Mouse (Mus musculus) adrenal gland, adult 2 months (tissue): ENCODE data around the gene Ube2q2. TPM values are rescaled to one million over a fixed set of nuclear protein-coding genes. Genes with fewer than 3 reads are reported as not detected.
"Not testable (repeated sequence)": the region's sequence is repeated elsewhere in the genome, so short reads cannot be mapped to it uniquely, and the experiment has no call there.

Experiments used
- DNase-seq: peaks from one replicate; pipeline ENCODE4 v3.0.0; 2021
- long read RNA-seq: library from polyadenylated mRNA; stranded (forward); transcript quantifications from one replicate; pipeline ENCODE4 v2.0.0, GENCODE M21; 2021
- polyA plus RNA-seq: library from polyadenylated mRNA; depleted of rRNA; stranded (reverse); fragments of >200 nt; gene quantifications from 2 replicates; pipeline ENCODE4 v1.2.3, GENCODE M21; 2012; rRNA removed
- total RNA-seq, 2 experiments: library from RNA; stranded (reverse); gene quantifications; 2 replicates each; pipeline ENCODE4 v1.2.3; 2021

The Ube2q2 gene
- 10 to 100 TPM; 52.7 to 62.9 TPM for total RNA-seq
- polyA plus RNA-seq = 28.8 and 35.3 TPM in 2 replicates
- long read RNA-seq, transcript Ube2q2-201 (13 exons, 3,456 nt) = major isoform, 39 of 50 reads
- long read RNA-seq, partial matches to known transcripts = 1 of 50 reads
- long read RNA-seq, other reads (novel, unspliced or antisense) = 7 of 50 reads

- peak; percentile 92 for DNase-seq
Observed at GRCm38 (mm10) chr9:55148854-55149498, at the start of gene Ube2q2. Gene Ube2q2, plus strand, starts transcription at chr9:55148854.

- no peak for DNase-seq
Observed at GRCm38 (mm10) chr9:55101117-55101516, 47.5 kb upstream of the Ube2q2 start.

GRCm38 (mm10) chr9:55102186-55102835 lies 46.3 kb upstream of the Ube2q2 start:
- DNase-seq = no peak

GRCm38 (mm10) chr9:55102931-55103630 lies 45.6 kb upstream of the Ube2q2 start:
- DNase-seq = no peak

- DNase-seq = peak; percentile 87
Observed at GRCm38 (mm10) chr9:55110059-55110834, 38.4 kb upstream of the Ube2q2 start.

- not testable (repeated sequence) for DNase-seq
Observed at GRCm38 (mm10) chr9:55110835-55111217, 37.8 kb upstream of the Ube2q2 start.

GRCm38 (mm10) chr9:55114752-55115151 lies 33.9 kb upstream of the Ube2q2 start:
- peak; percentile 60 for DNase-seq

- peak; percentile 23 for DNase-seq
Observed at GRCm38 (mm10) chr9:55117293-55118055, 31.2 kb upstream of the Ube2q2 start.

- no peak for DNase-seq
Observed at GRCm38 (mm10) chr9:55122586-55122985, 26.1 kb upstream of the Ube2q2 start.

- DNase-seq = no peak
Observed at GRCm38 (mm10) chr9:55125735-55126134, 22.9 kb upstream of the Ube2q2 start.

- no peak for DNase-seq
Observed at GRCm38 (mm10) chr9:55126295-55126694, 22.4 kb upstream of the Ube2q2 start.

- DNase-seq = no peak
Observed at GRCm38 (mm10) chr9:55131851-55132250, 16.8 kb upstream of the Ube2q2 start.

- DNase-seq = no peak
Observed at GRCm38 (mm10) chr9:55136576-55136975, 12.1 kb upstream of the Ube2q2 start.

GRCm38 (mm10) chr9:55137112-55137511 lies 11.5 kb upstream of the Ube2q2 start:
- DNase-seq = no peak

- DNase-seq = peak; percentile 30
Observed at GRCm38 (mm10) chr9:55139958-55140357, 8.7 kb upstream of the Ube2q2 start.

- DNase-seq = peak; percentile 83
Observed at GRCm38 (mm10) chr9:55149499-55150278, 1.0 kb downstream of the Ube2q2 start.

- no peak for DNase-seq
Observed at GRCm38 (mm10) chr9:55150279-55150726, 1.6 kb downstream of the Ube2q2 start.

GRCm38 (mm10) chr9:55151096-55151495 lies 2.4 kb downstream of the Ube2q2 start:
- no peak for DNase-seq

- DNase-seq = no peak
Observed at GRCm38 (mm10) chr9:55152935-55153334, 4.3 kb downstream of the Ube2q2 start.
